Mouse (Mus musculus) retina, postnatal 7 days (tissue): ENCODE data around the gene Gm6408.
"Not testable (repeated sequence)": the region's sequence is repeated elsewhere in the genome, so short reads cannot be mapped to it uniquely, and the experiment has no call there.

Experiments
- DNase-seq: peaks from one replicate; pipeline ENCODE4 v3.0.0-alpha.2; 2012; ENCODE audit warnings: low read depth, low spot score

Gene Gm6408

DNA sequence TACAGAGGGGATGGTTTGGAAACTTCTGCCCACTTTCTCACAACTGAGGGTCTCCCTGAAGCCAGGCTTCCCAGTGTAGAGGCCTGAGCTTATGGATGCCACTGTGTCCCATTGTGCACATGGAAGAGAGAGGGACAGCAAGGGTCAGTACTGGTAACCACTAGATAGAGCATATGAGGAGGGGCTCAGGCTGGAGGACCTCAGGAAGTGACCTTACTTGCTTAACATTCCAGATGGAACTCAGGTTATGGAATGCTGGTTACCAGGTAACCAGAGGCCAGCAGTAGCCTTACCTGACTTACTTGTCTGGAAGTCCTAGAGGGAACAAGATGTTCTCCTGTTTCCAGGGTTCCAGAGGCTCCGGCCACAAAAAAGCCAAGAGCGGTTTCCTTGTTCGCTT lies at the start of gene Gm6408:
TSS of gene Gm6408 (plus strand) at position 301 of the 400 bp plus-strand sequence.
- not testable (repeated sequence) for DNase-seq

DNA sequence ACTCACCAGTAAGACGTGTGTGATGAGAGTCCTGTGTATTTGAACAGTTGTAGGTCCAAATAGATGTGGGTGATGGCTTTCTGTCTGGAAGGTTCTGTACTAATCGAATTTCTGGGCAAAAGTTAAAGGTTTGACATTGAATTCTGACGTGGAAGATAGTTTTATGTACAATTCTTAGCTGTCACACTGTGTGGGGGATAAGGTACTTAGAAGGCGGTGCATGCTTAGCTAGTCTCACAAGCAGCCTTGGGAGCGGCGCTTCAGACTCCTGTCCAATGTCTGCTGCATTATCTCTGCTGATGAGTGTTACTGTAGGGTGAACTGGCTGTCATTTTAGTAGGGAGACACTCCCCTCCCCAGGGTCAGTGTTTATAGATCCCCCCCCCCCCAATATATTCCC lies 49.3 kb upstream of the Gm6408 start:
- no peak for DNase-seq

GRCm38 (mm10) chr5:146435316-146435715 lies 46.4 kb upstream of the Gm6408 start:
- DNase-seq: no peak

DNA sequence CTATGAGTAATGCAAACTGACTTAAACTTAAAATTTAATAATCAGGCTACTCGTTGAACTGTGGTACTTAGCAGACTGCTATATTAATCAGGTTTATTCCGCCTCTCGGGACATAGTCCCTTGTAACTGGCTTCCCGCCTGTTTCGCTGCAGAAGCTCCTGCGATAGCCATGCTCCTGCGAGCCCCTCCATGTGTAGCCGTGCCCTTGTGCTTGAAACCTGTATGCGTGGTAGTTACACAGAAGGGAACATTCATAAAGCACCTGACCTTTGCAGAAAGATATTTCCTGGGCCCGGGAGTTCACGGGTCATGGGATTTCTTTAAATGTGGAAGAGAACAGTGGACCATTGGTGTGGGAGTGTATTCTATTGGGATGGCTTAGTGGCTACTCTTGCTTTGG lies 45.0 kb upstream of the Gm6408 start:
- no peak for DNase-seq

DNA sequence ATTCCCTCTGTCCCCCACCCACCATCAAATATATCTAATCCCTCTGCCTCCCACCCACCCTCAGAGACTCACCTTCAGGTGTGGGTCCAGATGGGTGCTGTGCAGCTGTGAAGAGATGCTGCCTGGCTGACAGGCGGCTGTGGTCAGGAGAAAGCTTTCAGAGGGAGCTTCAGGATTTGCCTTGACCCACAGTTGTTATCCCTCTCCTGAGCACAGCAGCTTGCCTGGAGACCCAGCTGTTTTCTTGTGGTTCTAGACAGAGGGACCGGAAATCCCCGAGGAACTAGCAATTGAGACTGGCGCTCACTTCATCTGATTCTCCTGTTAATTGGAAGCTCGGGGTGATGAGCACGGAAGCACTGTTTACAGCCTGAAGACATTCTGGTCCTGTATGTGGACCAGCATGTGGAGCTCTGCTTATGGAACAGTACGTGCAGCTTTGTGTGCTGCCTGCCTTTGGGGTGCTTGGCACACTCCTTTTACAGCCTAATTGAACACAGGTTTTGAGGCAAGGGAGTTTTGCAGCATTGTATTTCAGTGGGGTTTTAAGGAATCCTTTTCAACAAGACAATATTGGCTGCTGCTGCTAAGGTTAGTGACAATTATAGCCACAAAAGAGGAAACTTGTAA lies 42.5 kb upstream of the Gm6408 start:
- no peak for DNase-seq

DNA sequence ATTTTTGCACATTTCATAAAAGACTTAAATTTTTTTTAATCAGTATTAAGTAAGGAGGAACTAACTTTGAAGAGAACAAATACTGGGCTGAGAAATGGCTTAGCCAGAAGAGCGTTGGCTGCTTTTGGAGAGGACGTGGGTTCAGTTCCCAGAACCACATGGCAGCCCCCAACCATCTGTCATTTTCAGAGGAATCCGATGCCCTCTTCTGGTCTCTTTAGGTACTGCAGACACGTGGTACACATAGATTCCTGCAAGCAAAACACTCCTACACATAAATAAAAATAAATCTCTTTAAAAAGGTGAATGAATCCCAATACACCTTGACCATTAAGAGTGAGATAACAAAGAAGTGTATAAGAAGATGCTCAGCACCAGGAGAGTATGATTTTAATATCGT lies 41.5 kb upstream of the Gm6408 start:
- no peak for DNase-seq

- DNase-seq: no peak
Measured at GRCm38 (mm10) chr5:146442767-146443166, 39.0 kb upstream of the Gm6408 start.

GRCm38 (mm10) chr5:146446633-146447032 lies 35.1 kb upstream of the Gm6408 start:
- no peak for DNase-seq

- DNase-seq: no peak
Measured at GRCm38 (mm10) chr5:146451592-146452254, 30.0 kb upstream of the Gm6408 start.

DNA sequence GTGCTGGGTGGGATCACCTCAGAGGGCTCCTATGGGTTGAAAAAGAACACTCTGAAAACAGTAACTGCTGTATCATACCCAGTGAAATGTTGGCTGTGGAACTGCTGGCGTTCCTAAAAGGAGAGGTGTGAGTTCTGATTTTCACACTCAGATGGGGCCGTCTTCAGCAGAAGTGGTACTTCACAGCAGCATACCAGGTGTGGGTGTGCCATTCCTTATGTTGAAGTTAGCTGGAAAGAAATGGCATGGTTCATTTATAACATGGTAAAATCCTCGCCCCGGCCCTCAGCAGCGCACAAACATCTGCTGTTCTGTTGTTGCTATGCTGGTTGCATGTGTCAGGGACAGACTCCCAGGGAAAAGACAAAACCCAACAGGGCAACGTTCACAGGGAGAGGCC lies 28.2 kb upstream of the Gm6408 start:
- no peak for DNase-seq

DNA sequence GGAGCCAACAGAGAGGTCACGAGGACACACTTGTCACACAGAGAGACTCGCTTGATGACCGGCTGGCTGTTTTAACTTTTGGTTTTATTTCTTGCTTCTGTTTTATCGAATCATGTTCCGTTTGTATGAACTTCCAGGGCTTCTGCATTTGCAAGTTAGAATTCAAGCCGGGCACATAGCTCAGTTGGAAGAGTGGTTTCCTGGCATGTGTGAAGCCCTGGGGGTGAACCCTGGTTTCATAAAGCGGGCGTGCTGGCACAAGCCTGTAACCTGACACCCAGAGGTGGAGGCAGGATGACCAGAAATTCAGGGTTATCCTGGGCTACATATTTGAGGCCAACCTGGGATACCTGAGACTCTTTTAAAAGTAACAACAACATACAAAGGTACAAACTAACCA lies 20.2 kb upstream of the Gm6408 start:
- DNase-seq: no peak

- no peak for DNase-seq
Measured at GRCm38 (mm10) chr5:146466663-146467062, 15.1 kb upstream of the Gm6408 start.

GRCm38 (mm10) chr5:146468311-146468710 lies 13.5 kb upstream of the Gm6408 start:
- DNase-seq: no peak

DNA sequence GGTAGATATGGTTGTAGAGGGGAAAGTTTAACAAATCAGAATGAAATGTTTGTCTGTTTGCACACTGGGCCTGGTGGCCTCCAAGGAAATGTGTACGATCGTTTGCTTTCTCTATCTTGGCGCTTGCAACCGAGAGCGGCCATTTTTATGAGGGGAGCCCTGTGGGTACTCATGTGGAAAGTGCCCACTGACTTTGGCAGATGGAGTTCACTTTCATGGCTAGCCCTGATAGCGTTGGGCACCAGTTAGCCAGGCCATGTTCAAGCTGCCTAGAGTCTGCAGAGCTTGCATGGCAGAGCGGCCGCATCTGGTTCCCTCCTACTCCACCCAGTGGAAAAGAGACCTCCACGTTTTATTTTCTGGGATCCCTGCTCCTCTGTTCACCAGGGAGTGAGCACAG lies 10.9 kb upstream of the Gm6408 start:
- no peak for DNase-seq

- no peak for DNase-seq
Measured at GRCm38 (mm10) chr5:146471311-146471710, 10.5 kb upstream of the Gm6408 start.

GRCm38 (mm10) chr5:146471821-146472220 lies 9.9 kb upstream of the Gm6408 start:
- no peak for DNase-seq

DNA sequence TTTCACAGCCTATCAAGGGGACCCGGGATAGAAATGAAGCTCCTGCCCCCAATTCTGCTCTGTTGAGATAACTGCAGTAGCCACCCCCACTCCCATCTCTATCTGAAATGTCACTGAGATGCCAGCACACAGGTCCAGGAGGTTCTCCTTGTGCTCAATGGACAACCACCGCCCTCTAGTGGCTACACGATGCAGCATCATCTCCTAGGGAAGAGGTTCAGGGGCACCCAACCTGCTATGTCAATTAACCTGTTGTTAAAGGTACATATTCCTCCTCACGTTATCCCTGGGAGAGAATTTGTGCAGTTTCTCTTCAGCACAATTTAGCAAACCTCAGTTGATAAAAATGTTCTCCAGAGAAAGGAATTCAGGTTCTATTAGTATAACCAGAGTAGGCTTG lies 2.2 kb upstream of the Gm6408 start:
- not testable (repeated sequence) for DNase-seq

DNA sequence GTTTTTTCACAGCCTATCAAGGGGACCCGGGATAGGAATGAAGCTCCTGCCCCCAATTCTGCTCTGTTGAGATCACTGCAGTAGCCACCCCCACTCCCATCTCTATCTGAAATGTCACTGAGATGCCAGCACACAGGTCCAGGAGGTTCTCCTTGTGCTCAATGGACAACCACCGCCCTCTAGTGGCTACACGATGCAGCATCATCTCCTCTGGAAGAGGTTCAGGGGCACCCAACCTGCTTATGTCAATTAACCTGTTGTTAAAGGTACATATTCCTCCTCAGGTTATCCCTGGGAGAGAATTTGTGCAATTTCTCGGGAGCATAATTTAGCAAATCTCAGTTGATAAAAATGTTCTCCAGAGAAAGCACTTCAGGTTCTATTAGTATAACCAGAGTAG lies 7.2 kb downstream of the Gm6408 start:
- not testable (repeated sequence) for DNase-seq

DNA sequence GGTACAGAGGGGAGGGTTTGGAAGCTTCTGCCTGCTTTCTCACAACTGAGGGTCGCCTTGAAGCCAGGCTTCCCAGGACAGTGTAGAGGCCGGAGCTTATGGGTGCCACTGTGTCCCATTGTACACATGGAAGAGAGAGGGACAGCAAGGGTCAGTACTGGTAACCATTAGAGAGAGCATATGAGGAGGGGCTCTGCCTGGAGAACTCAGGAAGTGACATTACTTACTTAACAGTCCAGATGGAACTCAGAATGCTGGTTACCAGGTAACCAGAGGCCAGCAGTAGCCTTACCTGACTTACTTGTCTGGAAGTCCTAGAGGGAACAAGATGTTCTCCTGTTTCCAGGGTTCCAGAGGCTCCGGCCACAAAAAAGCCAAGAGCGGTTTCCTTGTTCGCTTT lies 9.3 kb downstream of the Gm6408 start, which contains the start of gene Gm6370:
TSS of gene Gm6370 (plus strand) at position 301 of the 400 bp plus-strand sequence.
- DNase-seq: not testable (repeated sequence)

GRCm38 (mm10) chr5:146502099-146502498 lies 20.3 kb downstream of the Gm6408 start, which contains the start of gene 4930449I24Rik:
Gene 4930449I24Rik (plus strand): TSS chr5:146502399.
- not testable (repeated sequence) for DNase-seq

DNA sequence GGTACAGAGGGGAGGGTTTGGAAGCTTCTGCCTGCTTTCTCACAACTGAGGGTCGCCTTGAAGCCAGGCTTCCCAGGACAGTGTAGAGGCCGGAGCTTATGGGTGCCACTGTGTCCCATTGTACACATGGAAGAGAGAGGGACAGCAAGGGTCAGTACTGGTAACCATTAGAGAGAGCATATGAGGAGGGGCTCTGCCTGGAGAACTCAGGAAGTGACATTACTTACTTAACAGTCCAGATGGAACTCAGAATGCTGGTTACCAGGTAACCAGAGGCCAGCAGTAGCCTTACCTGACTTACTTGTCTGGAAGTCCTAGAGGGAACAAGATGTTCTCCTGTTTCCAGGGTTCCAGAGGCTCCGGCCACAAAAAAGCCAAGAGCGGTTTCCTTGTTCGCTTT lies 32.1 kb downstream of the Gm6408 start, which contains the start of gene Gm3402:
TSS of gene Gm3402 (plus strand) at position 301 of the 400 bp plus-strand sequence.
- not testable (repeated sequence) for DNase-seq

DNA sequence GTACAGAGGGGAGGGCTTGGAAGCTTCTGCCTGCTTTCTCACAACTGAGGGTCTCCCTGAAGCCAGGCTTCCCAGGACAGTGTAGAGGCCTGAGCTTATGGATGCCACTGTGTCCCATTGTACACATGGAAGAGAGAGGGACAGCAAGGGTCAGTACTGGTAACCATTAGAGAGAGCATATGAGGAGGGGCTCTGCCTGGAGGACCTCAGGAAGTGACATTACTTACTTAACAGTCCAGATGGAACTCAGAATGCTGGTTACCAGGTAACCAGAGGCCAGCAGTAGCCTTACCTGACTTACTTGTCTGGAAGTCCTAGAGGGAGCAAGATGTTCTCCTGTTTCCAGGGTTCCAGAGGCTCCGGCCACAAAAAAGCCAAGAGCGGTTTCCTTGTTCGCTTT lies 43.7 kb downstream of the Gm6408 start, which contains the start of gene Gm3404:
TSS of gene Gm3404 (plus strand) at position 301 of the 400 bp plus-strand sequence.
- DNase-seq: not testable (repeated sequence)
